Mouse (Mus musculus) midbrain, embryonic 13.5 days (tissue): ENCODE data around the gene Rln1. TPM values are rescaled to one million over a fixed set of nuclear protein-coding genes. Genes with fewer than 3 reads are reported as not detected.

ENCODE experiments used
- ATAC-seq: fragments of 200-750 bp; cut with Nextera tagmentation; 2 replicates; pipeline ENCODE4 v1.8.0; 2017; ENCODE audit warnings: mild to moderate bottlenecking, moderate TSS enrichment, moderate library complexity
- H3K27ac ChIP-seq: fragments of 300-500 bp; sonication (generic); 2 replicates; pipeline ENCODE4 v1.5.1; 2015; ENCODE audit warnings: inconsistent platforms, mild to moderate bottlenecking, moderate library complexity
- H3K27me3 ChIP-seq: fragments of 300-500 bp; sonication (generic); 2 replicates; pipeline ENCODE4 v1.6.1; 2015; ENCODE audit warnings: mild to moderate bottlenecking, inconsistent platforms
- H3K36me3 ChIP-seq: fragments of 300-500 bp; sonication (generic); 2 replicates; pipeline ENCODE4 v1.6.1; 2015; ENCODE audit warnings: mild to moderate bottlenecking, inconsistent platforms
- H3K4me1 ChIP-seq: fragments of 300-500 bp; sonication (generic); replicated peaks from 2 replicates; pipeline ENCODE4 v1.6.1; 2015; ENCODE audit warnings: inconsistent platforms
- H3K4me2 ChIP-seq: fragments of 300-500 bp; sonication (generic); replicated peaks from 2 replicates; pipeline ENCODE4 v1.6.1; 2015; ENCODE audit warnings: moderate library complexity, mild to moderate bottlenecking, inconsistent platforms
- H3K4me3 ChIP-seq: fragments of 300-500 bp; sonication (generic); replicated peaks from 2 replicates; pipeline ENCODE4 v1.5.1; 2015; ENCODE audit warnings: mild to moderate bottlenecking, inconsistent platforms
- H3K9ac ChIP-seq: fragments of 300-500 bp; sonication (generic); replicated peaks from 2 replicates; pipeline ENCODE4 v1.6.1; 2015; ENCODE audit warnings: mild to moderate bottlenecking, inconsistent platforms
- H3K9me3 ChIP-seq: fragments of 300-500 bp; sonication (generic); 2 replicates; pipeline ENCODE4 v1.6.1; 2016; ENCODE audit warnings: mild to moderate bottlenecking, inconsistent platforms
- WGBS: fragments of 180-500 bp; shearing (Covaris S2); methylation state at CpG from one replicate; pipeline ENCODE4 v1.1.7; 2015; 5-methylcytosine and 5-hydroxymethylcytosine counted together
- polyA plus RNA-seq: library from polyadenylated mRNA; unstranded; fragments of >200 nt; fragmentation: Nextera tagmentation; extraction: Ambion mirVana; gene quantifications from 2 replicates; pipeline ENCODE4 v1.2.1, GENCODE M21; 2015

Gene Rln1
- polyA plus RNA-seq, 1 experiment from 2014 or later: 1.0 TPM

DNA sequence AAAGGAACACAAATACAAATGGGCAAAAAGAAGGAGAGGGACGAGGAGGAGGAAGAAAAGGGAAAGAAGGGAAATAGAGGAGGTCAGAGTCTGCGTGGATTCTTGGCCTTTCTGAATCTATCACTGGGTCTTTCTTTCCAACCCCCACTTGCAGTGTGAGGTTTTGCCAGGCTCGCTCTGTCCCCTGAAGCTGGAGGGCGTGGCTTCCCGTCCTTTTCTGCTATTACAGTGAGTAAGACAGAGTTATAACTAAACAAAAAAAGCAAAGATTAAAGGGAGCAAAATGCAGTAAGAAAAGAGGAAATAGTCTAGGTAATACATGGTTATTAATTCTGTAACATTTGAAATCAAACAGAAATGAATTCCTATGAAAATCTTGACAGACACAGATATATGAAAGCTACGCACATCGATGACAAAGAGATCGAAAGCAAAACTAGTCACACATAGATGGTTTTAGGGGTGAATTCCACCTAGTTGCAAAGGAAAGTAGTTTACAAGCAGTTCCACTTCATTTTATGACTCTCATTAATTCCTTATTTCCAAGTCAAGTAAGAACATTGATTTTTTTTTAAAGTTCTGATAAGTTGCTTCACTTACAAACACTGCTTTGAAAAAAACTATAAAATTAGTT is 10.9 kb downstream of the Rln1 start:
- H3K9me3 ChIP-seq: no peaks in the 10 kb centered on the region
- no peak overlapping the region for H3K9ac ChIP-seq
- no peak for ATAC-seq
- no peak overlapping the region for H3K4me2 ChIP-seq
- WGBS: 79% methylated on average over 8 of the region's 8 CpGs
- H3K27me3 ChIP-seq: peaks cover 7% of the 10 kb centered on the region
- no peak overlapping the region for H3K27ac ChIP-seq
- no peaks in the 10 kb centered on the region for H3K36me3 ChIP-seq
- H3K4me3 ChIP-seq: no peak overlapping the region
- H3K4me1 ChIP-seq: peaks cover 5% of the 10 kb centered on the region; the same call in 1 of the 2 replicates

DNA sequence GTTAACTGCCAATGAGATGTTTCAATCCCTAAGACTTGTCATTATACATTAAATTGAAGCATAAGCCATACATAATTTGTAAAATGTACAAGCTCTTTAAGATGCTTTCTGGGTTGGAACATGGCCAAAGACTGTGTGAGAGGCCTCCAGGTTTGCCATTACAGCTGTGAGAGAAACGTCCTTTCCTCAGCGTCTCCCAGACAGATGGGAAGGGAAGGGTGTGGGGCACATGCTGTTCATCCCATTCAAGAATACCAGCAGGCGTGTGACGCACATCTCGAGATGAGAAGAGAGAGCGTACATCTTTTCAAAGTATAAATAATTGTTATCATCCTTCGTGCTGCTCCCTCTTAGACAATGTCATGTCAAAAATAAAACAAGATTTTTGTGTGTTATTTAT is 21.8 kb downstream of the Rln1 start:
- H3K27ac ChIP-seq: no peak overlapping the region
- peaks cover 17% of the 10 kb centered on the region for H3K9me3 ChIP-seq
- ATAC-seq: no peak
- no peak overlapping the region for H3K9ac ChIP-seq
- peaks cover 36% of the 10 kb centered on the region for H3K36me3 ChIP-seq
- WGBS: 62% methylated on average over 7 of the region's 7 CpGs
- no peaks in the 10 kb centered on the region for H3K27me3 ChIP-seq
- H3K4me3 ChIP-seq: no peak overlapping the region
- no peaks in the 10 kb centered on the region for H3K4me1 ChIP-seq
- no peak overlapping the region for H3K4me2 ChIP-seq

DNA sequence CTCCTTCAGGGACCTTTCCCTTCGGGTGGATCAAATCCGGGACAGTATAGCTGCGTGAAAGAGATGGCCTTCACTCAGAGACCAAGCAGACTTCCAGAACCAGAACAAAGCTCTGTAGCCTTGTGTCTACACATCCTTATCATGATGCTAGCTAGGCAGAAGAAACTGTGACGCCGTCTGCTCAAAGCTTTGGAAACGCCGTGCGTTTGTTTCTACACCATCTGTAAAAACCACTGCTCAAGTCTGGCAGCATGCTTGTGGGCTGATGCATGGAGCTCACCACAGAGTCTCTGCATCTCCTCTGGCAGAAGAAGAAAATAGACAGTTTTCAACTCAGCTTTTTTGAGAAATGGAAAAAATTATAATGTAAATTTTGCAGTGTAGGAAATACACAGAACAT is 22.7 kb downstream of the Rln1 start:
- Histone ChIP-seq H3K4me2 (no peak overlapping the region), H3K4me1 (no peaks in the 10 kb centered on the region; the same call in 1 of the 2 replicates), H3K4me3 (no peak overlapping the region), H3K27ac (no peak overlapping the region), H3K27me3 (no peaks in the 10 kb centered on the region), H3K9ac (no peak overlapping the region), H3K36me3 (peaks cover 36% of the 10 kb centered on the region), H3K9me3 (peaks cover 12% of the 10 kb centered on the region)
- WGBS: 95% methylated on average over 8 of the region's 8 CpGs
- no peak for ATAC-seq

DNA sequence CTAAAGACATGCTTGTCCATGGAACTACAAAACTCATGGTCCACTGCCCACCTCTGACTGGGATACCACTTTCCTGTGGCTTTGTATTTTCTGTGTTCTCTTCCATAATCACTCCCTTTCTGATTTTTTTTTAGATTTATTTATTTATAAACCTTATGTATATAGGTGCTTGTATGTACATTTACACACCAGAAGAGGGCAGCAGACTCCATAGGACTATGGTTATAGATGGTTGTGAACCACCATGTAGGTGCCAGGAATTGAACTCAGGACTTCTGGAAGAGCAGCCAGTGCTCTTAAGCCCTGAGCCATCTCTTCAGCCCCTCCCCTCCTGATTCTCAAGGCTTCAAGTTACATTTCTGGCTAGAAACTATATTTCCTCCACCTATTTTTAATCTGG is 25.6 kb downstream of the Rln1 start:
- H3K4me1 ChIP-seq: no peaks in the 10 kb centered on the region; the same call in 1 of the 2 replicates
- no peak overlapping the region for H3K9ac ChIP-seq
- peaks cover 37% of the 10 kb centered on the region for H3K36me3 ChIP-seq
- no peaks in the 10 kb centered on the region for H3K9me3 ChIP-seq
- no peak overlapping the region for H3K4me3 ChIP-seq
- no peaks in the 10 kb centered on the region for H3K27me3 ChIP-seq
- H3K27ac ChIP-seq: no peak overlapping the region
- no peak overlapping the region for H3K4me2 ChIP-seq
- no peak for ATAC-seq

DNA sequence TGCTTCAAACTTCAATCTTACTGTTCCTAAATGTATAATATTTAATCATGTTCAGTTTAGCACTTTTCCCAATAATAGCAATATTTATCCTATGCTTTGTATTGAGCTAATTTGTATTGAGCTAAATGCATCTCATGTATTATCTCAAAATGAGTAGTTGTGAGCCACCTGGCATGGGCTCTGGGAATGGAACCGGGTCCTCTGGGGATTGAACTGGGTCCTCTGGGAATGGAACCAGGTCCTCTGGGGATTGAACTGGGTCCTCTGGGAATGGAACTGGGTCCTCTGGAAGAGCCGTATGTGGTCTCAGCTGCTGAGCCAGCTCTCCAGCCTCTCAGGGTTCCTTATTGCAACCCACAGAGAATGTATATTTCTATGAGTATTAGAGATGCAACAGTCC is 32.4 kb downstream of the Rln1 start:
- Histone ChIP-seq H3K9me3 (no peaks in the 10 kb centered on the region), H3K9ac (no peak overlapping the region), H3K27ac (no peak overlapping the region), H3K4me1 (no peaks in the 10 kb centered on the region), H3K4me2 (no peak overlapping the region), H3K27me3 (no peaks in the 10 kb centered on the region), H3K4me3 (no peak overlapping the region), H3K36me3 (peaks cover 48% of the 10 kb centered on the region)
- ATAC-seq: no peak
- WGBS: 93% methylated on average over 2 of the region's 2 CpGs

DNA sequence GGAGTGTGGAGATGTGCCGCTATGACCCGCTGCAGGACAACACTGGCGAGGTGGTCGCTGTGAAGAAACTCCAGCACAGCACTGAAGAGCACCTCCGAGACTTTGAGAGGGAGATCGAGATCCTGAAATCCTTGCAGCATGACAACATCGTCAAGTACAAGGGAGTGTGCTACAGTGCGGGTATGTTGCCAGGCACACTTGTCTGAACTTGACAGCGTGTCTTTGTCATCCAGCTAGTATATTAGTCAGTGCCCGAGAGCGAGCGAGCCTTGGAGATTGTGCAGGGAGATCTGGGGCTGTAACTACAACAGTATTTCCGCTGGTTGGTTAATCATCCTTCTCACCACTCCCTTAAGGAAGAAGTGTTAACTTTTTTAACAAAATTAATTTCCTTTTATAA is 33.6 kb downstream of the Rln1 start:
- Histone ChIP-seq H3K27ac (no peak overlapping the region), H3K4me1 (no peaks in the 10 kb centered on the region), H3K9ac (no peak overlapping the region), H3K4me2 (no peak overlapping the region), H3K4me3 (no peak overlapping the region), H3K36me3 (peaks cover 58% of the 10 kb centered on the region), H3K9me3 (no peaks in the 10 kb centered on the region), H3K27me3 (no peaks in the 10 kb centered on the region)
- WGBS: 91% methylated on average over 13 of the region's 13 CpGs
- ATAC-seq: no peak

DNA sequence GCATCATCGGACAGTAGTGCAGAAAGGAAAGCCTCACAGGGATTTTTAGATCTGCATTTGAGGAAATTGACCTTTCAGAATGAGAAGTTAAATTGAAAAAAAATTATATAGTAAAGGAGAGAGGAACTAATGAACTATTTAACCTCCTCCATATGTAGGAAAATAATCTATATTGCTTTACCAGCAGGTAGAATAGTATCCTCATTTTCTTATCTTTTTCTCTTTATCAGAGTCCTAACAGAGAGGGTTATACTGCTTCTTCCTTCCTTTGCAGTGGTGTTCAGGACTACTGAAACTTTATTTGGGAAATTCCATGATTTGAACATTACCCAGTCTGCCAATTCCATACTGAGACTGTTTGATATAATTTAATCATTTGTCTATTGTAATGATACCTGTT is 37.1 kb downstream of the Rln1 start:
- Histone ChIP-seq H3K4me1 (no peaks in the 10 kb centered on the region), H3K4me2 (no peak overlapping the region), H3K27ac (no peak overlapping the region), H3K27me3 (no peaks in the 10 kb centered on the region), H3K9ac (no peak overlapping the region), H3K36me3 (peaks cover 53% of the 10 kb centered on the region), H3K4me3 (no peak overlapping the region), H3K9me3 (no peaks in the 10 kb centered on the region)
- WGBS: 96% methylated on average over 1 of the region's 1 CpGs
- ATAC-seq: no peak

DNA sequence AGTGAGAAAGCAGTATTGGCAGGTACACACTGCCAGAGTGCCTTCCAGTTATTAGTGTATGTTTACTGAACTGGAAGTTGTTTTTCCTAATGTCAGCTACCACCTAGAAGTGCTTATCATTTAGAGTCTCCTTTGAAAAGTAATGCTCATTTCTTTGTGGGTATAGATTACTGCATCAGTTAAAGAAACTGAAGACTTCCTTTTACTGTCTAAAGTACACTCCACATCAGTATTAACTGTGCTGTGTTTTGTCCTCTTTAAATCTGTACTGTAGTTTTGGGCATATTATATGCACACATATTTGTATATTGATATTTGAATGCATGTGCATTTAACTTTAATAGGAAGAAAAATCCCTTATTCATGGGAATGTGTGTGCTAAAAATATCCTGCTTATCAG is 38.3 kb downstream of the Rln1 start:
- Histone ChIP-seq H3K4me1 (no peaks in the 10 kb centered on the region), H3K27ac (no peak overlapping the region), H3K9me3 (no peaks in the 10 kb centered on the region), H3K36me3 (peaks cover 59% of the 10 kb centered on the region), H3K4me2 (no peak overlapping the region), H3K4me3 (no peak overlapping the region), H3K9ac (no peak overlapping the region), H3K27me3 (no peaks in the 10 kb centered on the region)
- no peak for ATAC-seq

DNA sequence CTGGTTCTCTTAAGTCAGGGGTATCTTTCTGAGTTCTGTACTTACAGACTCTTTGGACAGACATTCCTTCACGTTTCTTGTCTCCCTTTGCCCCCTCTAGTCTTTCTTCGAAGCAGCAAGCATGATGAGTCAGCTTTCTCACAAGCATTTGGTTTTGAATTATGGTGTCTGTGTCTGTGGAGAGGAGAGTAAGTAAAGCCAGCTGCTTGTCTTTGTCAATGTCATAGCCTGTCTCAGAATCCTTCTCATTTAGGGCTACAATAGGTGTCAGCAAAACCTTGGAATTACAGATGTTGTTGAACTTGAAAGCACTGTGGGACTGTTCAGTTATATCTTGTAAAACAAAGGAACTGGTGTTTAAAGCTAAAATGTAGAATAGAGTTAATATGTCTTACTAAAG is 39.7 kb downstream of the Rln1 start:
- Histone ChIP-seq H3K27ac (no peak overlapping the region), H3K9me3 (no peaks in the 10 kb centered on the region), H3K4me2 (no peak overlapping the region), H3K36me3 (peaks cover 56% of the 10 kb centered on the region), H3K4me1 (no peaks in the 10 kb centered on the region), H3K9ac (no peak overlapping the region), H3K27me3 (no peaks in the 10 kb centered on the region), H3K4me3 (no peak overlapping the region)
- ATAC-seq: no peak
- 65% methylated on average over 2 of the region's 2 CpGs for WGBS

DNA sequence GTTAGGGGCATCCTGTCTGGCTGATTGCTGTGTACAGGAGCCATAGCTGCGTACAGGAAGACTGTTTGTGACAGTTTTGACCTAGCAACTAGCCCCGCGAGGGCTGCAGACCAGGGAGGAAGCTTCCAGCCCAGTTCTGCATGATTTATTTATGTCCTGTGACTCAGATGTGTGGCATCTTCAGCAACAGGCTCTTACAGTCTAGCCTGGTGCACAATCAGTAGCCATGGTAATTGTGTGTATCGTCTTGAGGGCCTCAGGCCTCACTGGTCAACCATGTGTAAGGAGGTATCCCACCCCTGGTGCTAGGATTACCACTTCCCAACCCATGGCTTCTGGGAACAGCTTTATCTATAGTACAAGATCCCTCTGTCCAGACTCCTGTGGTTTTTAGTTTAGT is 41.9 kb downstream of the Rln1 start:
- H3K27ac ChIP-seq: no peak overlapping the region
- H3K4me3 ChIP-seq: no peak overlapping the region
- H3K9ac ChIP-seq: no peak overlapping the region
- H3K9me3 ChIP-seq: no peaks in the 10 kb centered on the region
- no peaks in the 10 kb centered on the region for H3K27me3 ChIP-seq
- no peak for ATAC-seq
- WGBS: 78% methylated on average over 4 of the region's 4 CpGs
- H3K4me1 ChIP-seq: no peaks in the 10 kb centered on the region
- no peak overlapping the region for H3K4me2 ChIP-seq
- peaks cover 53% of the 10 kb centered on the region for H3K36me3 ChIP-seq

DNA sequence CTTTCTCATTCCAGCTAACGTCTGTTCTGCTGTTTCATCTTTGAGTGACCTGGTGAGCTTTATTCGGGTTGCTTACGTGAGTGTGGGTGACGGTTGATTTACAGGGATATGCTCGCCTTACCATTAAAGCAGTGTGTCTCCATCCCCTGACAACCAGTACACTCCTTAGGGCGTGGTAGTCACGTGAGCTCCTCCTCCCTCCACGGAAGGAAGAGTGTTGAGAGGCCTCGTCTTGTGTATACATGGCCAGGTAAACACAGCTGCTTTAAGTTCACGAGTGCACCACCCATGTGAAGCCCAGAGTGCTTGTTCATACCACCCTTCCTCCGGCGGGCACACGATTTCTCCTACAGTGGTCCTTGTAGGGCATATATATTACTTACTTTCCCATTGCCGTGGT is 42.9 kb downstream of the Rln1 start:
- Histone ChIP-seq H3K4me3 (no peak overlapping the region), H3K36me3 (peaks cover 48% of the 10 kb centered on the region), H3K4me1 (no peaks in the 10 kb centered on the region), H3K4me2 (no peak overlapping the region), H3K9ac (no peak overlapping the region), H3K27me3 (no peaks in the 10 kb centered on the region), H3K27ac (no peak overlapping the region), H3K9me3 (no peaks in the 10 kb centered on the region)
- no peak for ATAC-seq
- WGBS: 89% methylated on average over 14 of the region's 14 CpGs

DNA sequence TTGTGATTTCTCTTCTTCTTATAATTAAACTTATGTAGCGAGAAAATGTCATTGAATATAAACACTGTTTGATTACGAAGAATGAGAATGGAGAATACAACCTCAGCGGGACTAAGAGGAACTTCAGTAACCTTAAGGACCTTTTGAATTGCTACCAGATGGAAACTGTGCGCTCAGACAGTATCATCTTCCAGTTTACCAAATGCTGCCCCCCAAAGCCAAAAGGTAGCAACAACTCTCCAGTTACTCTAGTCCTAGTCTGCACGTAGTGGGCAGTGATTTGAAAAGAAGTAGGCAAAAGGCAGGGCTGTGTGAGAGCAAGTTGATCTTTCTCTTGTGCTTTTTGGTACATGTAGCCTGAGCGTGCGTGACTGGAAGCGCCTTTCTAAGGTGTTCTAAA is 46.6 kb downstream of the Rln1 start:
- Histone ChIP-seq H3K36me3 (peaks cover 37% of the 10 kb centered on the region), H3K4me3 (no peak overlapping the region), H3K9ac (no peak overlapping the region), H3K27me3 (no peaks in the 10 kb centered on the region), H3K27ac (no peak overlapping the region), H3K4me2 (no peak overlapping the region), H3K4me1 (peaks cover 11% of the 10 kb centered on the region), H3K9me3 (no peaks in the 10 kb centered on the region)
- no peak for ATAC-seq
- WGBS: 73% methylated on average over 8 of the region's 8 CpGs

DNA sequence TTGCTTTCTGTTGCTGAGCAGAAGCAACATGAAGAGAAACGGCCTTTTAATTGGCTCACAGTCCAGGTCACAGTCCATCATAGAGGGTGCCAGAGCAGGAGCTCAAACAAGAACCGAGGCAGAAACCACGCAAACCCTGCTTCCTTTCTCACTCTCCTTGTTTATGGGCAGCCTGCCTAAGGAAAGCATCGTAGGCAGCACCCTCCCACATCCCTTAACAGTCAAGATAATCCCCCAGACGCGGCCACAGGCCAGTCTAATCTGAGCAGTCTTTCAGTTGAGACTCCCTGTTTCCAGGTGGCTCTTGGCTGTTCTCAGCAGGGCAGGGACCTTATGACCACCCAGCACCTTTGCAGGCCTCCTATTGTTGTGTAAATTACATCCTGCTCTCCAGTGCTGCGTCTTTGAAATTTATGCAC is 49.0 kb downstream of the Rln1 start:
- no peak overlapping the region for H3K9ac ChIP-seq
- WGBS: 6% methylated on average over 7 of the region's 7 CpGs
- peaks cover 11% of the 10 kb centered on the region for H3K4me1 ChIP-seq
- no peak overlapping the region for H3K4me3 ChIP-seq
- peaks cover 25% of the 10 kb centered on the region for H3K36me3 ChIP-seq
- peak overlapping the region; percentile 35; the same call in 1 of the 2 replicates for H3K27ac ChIP-seq
- H3K27me3 ChIP-seq: no peaks in the 10 kb centered on the region
- H3K9me3 ChIP-seq: no peaks in the 10 kb centered on the region
- no peak overlapping the region for H3K4me2 ChIP-seq
- peak; percentile 77 for ATAC-seq
